Mouse (Mus musculus) monocyte, adult 2 months (primary cell): ENCODE measurements around the gene Prickle4.

Experiments used
- DNase-seq, 2 experiments: peaks; one replicate each; pipeline ENCODE4 v3.0.0; 2022; ENCODE audit warnings: low spot score in 2 of 2, low read depth in 1 of 2

Prickle4 gene

DNA sequence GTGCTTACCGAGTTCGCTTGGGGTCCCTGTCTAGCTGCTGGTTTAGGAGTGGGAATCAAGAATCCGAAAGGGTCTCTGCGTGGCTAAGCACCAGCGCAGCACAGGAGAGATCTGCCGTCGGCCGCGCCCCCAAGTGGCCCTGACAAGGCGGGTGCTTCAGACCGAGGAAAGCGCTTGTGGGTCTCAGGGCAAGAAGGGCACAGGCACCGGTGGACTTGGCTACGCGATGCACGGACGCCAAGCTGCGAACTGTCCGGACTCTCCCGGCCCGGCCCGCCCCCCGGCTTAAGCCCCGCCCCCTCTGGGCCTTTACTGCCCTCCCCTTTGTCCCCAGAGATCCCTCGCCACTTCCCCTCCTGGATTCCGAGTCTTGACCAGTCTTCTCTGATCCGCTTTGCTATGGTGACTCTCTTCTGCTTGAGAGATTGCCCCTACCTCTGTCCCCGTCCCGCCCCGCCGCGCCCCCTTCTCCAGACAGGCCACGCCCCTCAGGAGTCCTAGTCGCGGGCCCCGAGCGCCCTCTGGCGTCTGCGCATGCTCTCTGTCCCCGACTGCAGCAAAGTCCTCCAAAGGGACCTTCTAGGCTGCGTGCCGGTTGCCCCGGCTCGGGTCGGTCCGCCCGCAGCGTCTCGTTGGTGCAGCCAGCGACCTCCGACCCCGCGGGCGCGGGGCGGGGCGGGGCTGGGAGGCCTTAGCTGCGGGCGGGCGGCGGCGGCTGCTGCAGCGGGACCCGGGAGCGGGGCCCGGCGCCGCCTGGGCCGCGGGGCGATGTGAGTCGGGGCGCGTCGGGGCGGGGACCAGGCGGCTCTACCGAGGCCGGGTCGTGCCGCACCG is at the start of gene Prickle4:
Gene Prickle4, minus strand, starts transcription at position 234 of the 834 bp plus-strand sequence.
- DNase-seq: peak; percentile 76 to 92

DNA sequence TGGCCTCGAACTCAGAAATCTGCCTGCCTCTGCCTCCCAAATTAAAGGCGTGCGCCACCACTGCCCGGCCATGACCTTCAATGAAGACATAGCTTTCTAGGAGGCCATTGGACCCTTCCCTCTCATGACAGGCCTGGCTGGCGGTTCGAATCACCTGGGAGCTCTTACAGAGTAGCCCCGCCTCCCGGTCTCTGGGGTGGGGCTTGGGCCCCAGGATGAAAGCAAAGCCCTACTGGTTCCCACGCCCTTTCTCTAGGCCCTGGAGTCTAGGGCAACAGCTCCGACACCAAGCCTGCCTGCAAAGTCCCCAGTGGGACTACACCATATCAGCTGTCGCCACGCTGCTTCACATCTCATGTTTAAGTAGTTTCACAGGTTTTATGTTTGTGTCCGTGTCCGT is 49.5 kb upstream of the Prickle4 start:
- no peak for DNase-seq

- no peak for DNase-seq
These were observed 48.6 kb upstream of the Prickle4 start for GRCm38 (mm10) chr17:47742991-47743734.

DNA sequence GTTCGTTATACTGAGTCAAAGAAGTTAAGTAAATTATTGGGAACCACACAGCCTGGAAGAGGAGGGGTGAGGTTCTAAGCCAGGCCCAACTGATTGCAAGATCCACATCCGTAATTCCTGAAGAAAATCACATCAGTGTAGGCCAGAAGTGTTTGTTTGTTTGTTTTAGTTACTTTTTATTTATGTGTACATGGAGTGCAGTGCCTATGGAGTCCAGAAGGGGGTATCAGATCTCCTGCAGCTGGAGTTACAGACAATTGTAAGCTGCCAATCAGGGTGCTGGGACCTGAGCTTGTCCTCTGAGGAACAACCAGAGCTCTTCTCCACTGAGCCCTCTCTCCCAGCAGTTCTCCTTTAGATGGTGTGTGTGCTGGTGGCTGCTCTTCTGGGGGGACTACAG is 45.6 kb upstream of the Prickle4 start:
- no peak for DNase-seq

DNA sequence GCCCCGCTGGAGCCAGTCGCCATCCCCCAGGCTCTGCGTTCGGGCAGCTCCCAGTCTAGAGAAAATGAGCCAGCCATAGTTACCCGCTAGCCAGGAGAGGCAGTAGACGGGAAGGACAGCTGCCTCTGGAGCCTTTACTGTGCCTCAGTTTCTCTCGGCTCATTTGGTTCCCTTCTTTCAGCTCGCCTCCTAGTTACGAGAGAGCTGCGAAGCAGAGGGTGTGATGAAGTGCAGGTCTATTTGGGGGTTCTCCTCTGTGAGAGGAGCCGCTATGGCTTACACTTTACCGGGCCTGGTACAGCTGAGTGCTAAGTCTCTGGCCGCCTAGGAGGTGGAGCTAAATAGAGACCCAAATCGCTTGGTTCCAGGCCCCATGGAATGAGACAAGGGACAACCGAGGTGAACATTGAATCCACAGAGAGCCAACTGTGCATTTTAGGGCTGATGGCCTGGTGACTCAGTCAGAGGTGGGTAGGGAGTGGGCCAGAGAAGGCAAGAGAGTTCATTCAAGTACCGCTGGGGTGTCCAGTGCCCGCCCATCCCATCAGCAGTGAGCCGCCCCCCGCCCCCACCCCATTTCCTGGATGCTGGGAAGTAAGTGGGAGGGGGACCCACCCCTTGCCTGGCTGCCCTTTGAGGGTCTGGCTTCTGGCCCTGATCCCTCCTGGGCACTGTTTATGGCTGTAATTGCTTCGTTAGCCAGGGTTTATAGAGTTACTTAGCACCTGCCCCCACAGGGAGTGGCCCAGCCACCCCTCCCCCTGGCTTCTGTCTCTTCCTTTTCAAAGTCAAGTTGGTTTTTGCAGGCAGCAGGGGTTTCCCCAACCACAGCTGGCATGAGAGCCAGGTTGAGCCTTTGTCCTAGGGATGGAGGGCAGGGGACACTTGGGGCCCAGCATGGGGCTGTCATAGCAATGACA is 44.6 kb upstream of the Prickle4 start:
- DNase-seq: no peak

GRCm38 (mm10) chr17:47738066-47738878 is 43.7 kb upstream of the Prickle4 start:
- peak in 1 of 2 experiments; percentile 30 for DNase-seq

DNA sequence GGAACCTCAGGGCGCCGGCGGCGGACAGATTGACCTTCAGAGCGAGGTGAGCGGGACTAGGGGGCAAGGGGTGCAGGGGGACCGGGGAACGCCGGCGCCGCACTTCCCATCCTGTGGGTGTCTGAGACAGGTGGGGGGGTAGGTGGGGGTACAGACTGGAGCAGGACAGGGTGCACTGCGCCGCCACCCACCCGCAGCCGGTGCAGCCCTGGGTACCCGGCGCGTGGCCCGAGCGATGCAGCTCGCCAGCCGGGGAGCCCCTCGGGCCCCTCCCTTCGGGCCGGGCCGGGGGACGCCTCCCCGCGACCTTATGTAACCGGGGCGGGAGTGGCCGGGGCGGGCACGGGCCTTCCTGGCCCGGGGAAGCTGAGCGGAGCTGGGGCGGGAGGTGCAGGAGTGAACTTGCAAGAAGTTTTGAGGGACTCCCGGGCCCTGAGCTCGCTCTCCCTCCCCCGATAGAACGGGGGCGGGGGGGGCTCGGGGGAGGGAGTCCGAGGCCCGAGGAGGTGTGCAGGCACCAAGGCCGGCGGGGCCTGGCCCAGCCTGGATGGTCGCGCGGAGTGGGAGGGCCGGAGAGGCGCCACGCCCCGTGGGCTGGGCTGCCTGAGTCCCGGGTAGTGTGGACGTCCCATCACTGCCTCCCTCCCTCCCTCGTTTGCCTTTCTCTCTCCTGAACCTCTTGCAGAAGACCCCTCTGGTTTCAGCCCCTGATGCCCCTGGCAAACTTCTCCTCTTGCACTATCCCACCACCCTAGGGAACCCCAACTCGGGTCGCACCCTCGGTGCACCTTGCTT is 42.9 kb upstream of the Prickle4 start:
- DNase-seq: peak; percentile 37 to 71

- DNase-seq: peak; percentile 89 to 95
These were observed 42.3 kb upstream of the Prickle4 start, which contains the start of gene Tfeb for GRCm38 (mm10) chr17:47736856-47737255. Gene Tfeb (plus strand): TSS chr17:47737030.

DNA sequence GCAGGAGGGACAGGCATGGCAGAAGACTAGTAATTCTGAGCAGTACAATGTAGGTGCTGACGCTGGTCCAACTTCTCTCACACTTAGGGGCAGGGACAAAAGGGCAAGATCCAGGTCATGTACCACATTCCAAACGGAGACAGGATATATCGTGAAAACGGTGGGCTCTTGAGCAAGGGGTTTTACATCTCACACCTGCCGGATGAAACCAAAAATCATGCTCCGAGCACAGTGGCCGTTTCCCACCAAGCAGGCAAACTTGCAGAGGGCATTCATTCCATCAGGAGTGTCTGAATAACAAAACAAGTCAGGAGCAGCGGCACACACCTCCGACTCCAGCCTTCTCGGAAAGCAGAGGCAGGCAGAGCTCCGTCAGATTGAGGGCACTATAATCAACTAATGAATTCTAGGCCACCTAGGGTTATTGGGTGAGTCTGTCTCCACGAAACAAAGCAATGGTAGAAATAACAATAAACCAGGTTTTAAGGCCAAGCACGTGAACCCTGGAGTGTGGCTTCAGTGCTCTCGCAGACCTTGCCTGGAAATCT is 41.1 kb upstream of the Prickle4 start:
- no peak for DNase-seq

GRCm38 (mm10) chr17:47730633-47731575 is 36.4 kb upstream of the Prickle4 start:
- DNase-seq: no peak

- no peak for DNase-seq
These were observed 32.0 kb upstream of the Prickle4 start, which contains the start of gene Pgc for GRCm38 (mm10) chr17:47726566-47726965. Gene Pgc (plus strand): TSS chr17:47726842.

DNA sequence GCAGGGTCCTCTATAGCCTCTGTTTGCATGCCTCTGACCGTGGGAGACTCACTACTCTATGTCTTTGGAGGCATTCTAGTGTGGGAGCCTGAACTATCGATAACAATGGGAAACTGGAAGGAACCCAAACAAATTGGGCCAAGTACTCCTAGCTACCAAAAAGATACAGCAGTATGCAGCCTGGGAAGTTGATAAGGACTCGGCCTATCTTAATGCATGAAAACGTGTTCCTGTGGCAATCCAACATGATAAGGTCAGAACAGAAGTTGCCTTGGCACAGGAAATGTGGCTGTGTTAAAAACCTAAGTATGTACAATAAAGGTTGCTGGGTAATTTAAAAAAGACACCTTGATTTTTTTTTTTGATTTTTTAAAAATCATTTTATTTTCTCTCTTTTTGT is 26.6 kb upstream of the Prickle4 start:
- DNase-seq: no peak

GRCm38 (mm10) chr17:47715037-47715436 is 20.5 kb upstream of the Prickle4 start:
- no peak for DNase-seq

DNA sequence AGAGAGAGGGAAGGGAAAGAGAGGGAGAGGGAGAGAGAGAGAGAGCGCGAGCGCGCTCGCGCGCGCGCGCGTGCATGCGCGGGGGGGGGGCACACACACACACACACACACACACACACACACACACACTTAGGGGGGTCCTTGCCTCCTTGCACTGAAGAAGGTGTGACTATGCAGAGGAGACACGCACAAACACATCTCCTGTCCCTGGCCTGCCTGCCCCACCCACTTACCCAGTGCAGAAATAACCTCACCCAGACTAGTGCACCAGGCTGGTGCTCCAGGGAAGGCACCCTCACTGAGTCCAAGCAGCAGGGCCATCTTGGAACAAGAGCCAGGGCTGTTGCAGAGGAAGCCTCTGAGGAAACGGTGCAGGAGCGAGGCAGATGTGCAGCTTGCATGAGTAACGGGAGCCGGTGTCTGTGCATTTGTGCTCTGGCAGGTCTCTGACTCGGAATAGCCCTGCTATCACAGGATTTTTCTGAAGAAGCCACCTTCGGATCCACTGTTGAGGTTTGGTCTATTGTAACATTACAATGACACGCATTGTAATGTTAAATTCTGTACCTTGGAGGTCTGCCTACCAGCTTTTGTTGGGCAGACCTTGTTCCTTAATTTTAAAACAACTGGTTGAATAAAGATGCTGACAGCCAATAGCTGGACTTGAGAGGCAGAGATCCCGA is 18.5 kb upstream of the Prickle4 start:
- DNase-seq: no peak

- DNase-seq: no peak
These were observed 17.3 kb upstream of the Prickle4 start for GRCm38 (mm10) chr17:47711883-47712282.

GRCm38 (mm10) chr17:47710036-47710435 is 15.5 kb upstream of the Prickle4 start:
- DNase-seq: no peak

DNA sequence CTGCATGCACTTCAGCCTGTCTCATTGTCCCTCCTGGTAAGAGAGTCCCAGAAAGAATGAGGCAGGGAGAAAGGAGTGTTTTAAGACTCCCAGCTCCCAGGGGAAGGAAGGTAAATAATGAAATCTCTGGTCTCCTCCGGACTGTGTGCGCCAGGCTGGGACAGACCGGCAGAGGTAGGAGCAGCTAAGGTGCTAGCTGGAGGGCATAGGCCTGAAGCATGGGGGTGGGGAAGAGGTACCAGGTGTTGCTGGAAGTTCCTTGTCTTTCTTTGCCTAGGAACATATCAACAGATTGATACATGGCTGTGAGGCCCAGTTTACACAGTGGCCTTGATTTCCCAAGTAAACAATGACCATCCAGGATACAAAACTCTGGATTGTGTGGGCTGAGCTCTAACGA is 14.4 kb upstream of the Prickle4 start:
- no peak for DNase-seq
